Mouse (Mus musculus): ENCODE measurements at regions not wholly inside any gene's neighbourhood (a gene's known extent, or its start where the extent isn't known, plus 50 kb on each side); places are given as distances from the start of the nearest gene placed in this dataset.

DNA sequence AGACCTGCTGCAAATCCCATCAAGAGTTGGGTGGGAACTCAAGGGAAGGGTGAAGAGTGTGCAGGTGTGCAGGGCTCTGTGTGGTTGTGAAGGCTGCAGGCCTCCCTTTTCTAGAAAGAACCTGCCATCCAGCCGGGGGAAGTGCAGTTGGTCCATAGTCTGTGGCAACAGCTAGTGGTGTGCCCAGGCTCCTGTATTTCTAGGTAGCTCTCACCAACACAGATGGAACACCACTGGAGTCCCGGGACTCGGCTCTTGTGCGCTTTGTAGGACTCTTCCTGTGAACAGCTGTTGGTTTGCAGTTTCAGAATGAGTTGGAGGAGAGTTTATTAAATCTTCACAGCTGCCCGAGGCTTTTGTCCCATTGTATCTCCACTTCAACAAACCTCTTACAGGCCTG is 248.7 kb upstream of the 9630041A04Rik start:
- ATAC-seq (ENCODE audit: low FRiP score) (no peak), DNase-seq (ENCODE audit: low spot score) (no peak)
- Histone ChIP-seq H3K27me3 (ENCODE audit: insufficient read depth, low read length) (no peaks in the 10 kb centered on the region), H3K9me3 (ENCODE audit: low read length) (no peaks in the 10 kb centered on the region), H3K4me3 (ENCODE audit: low read depth, low read length) (no peak overlapping the region), H3K36me3 (ENCODE audit: insufficient read depth, low read length) (no peaks in the 10 kb centered on the region), H3K4me2 (ENCODE audit: low read depth, low read length, poor library complexity, severe bottlenecking) (no peak overlapping the region), H3K27ac (ENCODE audit: low read depth, low read length) (no peak overlapping the region), H3K4me1 (ENCODE audit: insufficient read depth, low read length) (no peaks in the 10 kb centered on the region), H3K9ac (replicated peaks; ENCODE audit: low read length, poor library complexity, severe bottlenecking) (no peak overlapping the region)
- TF ChIP-seq CTCF (IDR thresholded peaks at IDR 0.05): no peak
- 87% methylated on average over 5 of the region's 5 CpGs for WGBS

GRCm38 (mm10) chr9:101612571-101612970 is 249.1 kb upstream of the 9630041A04Rik start:
- Histone ChIP-seq H3K4me1 (ENCODE audit: insufficient read depth, low read length) (no peaks in the 10 kb centered on the region), H3K4me2 (ENCODE audit: low read depth, low read length, poor library complexity, severe bottlenecking) (no peak overlapping the region), H3K36me3 (ENCODE audit: insufficient read depth, low read length) (no peaks in the 10 kb centered on the region), H3K9ac (replicated peaks; ENCODE audit: low read length, poor library complexity, severe bottlenecking) (no peak overlapping the region), H3K4me3 (ENCODE audit: low read depth, low read length) (no peak overlapping the region), H3K27ac (ENCODE audit: low read depth, low read length) (no peak overlapping the region), H3K9me3 (ENCODE audit: low read length) (no peaks in the 10 kb centered on the region), H3K27me3 (ENCODE audit: insufficient read depth, low read length) (no peaks in the 10 kb centered on the region)
- WGBS: 89% methylated on average over 4 of the region's 4 CpGs
- ATAC-seq (ENCODE audit: low FRiP score) (no peak), DNase-seq (ENCODE audit: low spot score) (no peak)
- no peak for TF ChIP-seq CTCF (IDR thresholded peaks at IDR 0.05)

- H3K4me3 ChIP-seq (ENCODE audit: low read depth, low read length): no peak overlapping the region
- ATAC-seq (ENCODE audit: low FRiP score) (no peak), DNase-seq (ENCODE audit: low spot score) (peak; percentile 41)
- H3K36me3 ChIP-seq (ENCODE audit: insufficient read depth, low read length): no peaks in the 10 kb centered on the region
- H3K27ac ChIP-seq (ENCODE audit: low read depth, low read length): no peak overlapping the region
- H3K9me3 ChIP-seq (ENCODE audit: low read length): no peaks in the 10 kb centered on the region
- TF ChIP-seq CTCF (IDR thresholded peaks at IDR 0.05): peak; percentile 70
- no peak overlapping the region for H3K9ac ChIP-seq (replicated peaks; ENCODE audit: low read length, poor library complexity, severe bottlenecking)
- 30% methylated on average over 3 of the region's 3 CpGs for WGBS
- no peak overlapping the region for H3K4me2 ChIP-seq (ENCODE audit: low read depth, low read length, poor library complexity, severe bottlenecking)
- H3K27me3 ChIP-seq (ENCODE audit: insufficient read depth, low read length): no peaks in the 10 kb centered on the region
- no peaks in the 10 kb centered on the region for H3K4me1 ChIP-seq (ENCODE audit: insufficient read depth, low read length)
Measured at GRCm38 (mm10) chr9:101611481-101611880, 250.2 kb upstream of the 9630041A04Rik start.

DNA sequence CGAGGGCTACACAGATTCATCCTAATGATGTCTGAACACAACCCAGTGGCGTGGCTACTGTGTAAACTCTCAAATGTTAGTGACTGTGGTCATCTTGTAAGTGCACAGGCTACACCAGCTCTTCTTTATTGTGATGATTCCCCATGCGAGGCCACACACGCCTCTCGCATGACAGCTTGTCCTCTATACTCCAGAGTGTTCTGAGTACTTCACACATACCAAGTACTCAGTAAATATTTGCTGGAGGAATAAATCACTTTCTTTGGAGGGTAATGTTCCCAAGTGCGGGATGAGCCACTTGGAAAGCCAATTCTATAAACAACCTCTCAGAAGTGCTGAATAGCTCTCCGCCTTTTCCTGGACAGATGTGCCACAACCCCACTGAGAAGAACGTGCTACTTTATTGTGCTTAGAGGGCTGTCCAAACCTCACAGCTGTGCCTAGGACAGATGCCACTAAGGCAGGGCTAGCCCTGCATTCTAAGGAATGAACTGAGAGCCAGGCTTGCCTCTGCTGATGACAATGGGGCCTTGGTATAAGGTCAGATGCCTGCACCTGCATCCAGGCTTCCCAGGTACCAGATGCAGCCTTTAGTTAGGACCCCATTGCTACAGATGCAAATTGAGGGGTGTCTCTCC is 250.7 kb upstream of the 9630041A04Rik start:
- ATAC-seq (ENCODE audit: low FRiP score) (no peak), DNase-seq (ENCODE audit: low spot score) (no peak)
- no peak overlapping the region for H3K9ac ChIP-seq (replicated peaks; ENCODE audit: low read length, poor library complexity, severe bottlenecking)
- no peaks in the 10 kb centered on the region for H3K36me3 ChIP-seq (ENCODE audit: insufficient read depth, low read length)
- H3K9me3 ChIP-seq (ENCODE audit: low read length): no peaks in the 10 kb centered on the region
- WGBS: 80% methylated on average over 8 of the region's 8 CpGs
- no peaks in the 10 kb centered on the region for H3K27me3 ChIP-seq (ENCODE audit: insufficient read depth, low read length)
- H3K4me1 ChIP-seq (ENCODE audit: insufficient read depth, low read length): no peaks in the 10 kb centered on the region
- H3K27ac ChIP-seq (ENCODE audit: low read depth, low read length): no peak overlapping the region
- no peak overlapping the region for H3K4me2 ChIP-seq (ENCODE audit: low read depth, low read length, poor library complexity, severe bottlenecking)
- H3K4me3 ChIP-seq (ENCODE audit: low read depth, low read length): no peak overlapping the region
- TF ChIP-seq CTCF (IDR thresholded peaks at IDR 0.05): no peak

- Histone ChIP-seq H3K9me3 (ENCODE audit: low read length) (no peaks in the 10 kb centered on the region), H3K36me3 (ENCODE audit: insufficient read depth, low read length) (no peaks in the 10 kb centered on the region), H3K4me1 (ENCODE audit: insufficient read depth, low read length) (no peaks in the 10 kb centered on the region), H3K4me3 (ENCODE audit: low read depth, low read length) (no peak overlapping the region), H3K4me2 (ENCODE audit: low read depth, low read length, poor library complexity, severe bottlenecking) (no peak overlapping the region), H3K27me3 (ENCODE audit: insufficient read depth, low read length) (no peaks in the 10 kb centered on the region), H3K9ac (replicated peaks; ENCODE audit: low read length, poor library complexity, severe bottlenecking) (no peak overlapping the region), H3K27ac (ENCODE audit: low read depth, low read length) (no peak overlapping the region)
- TF ChIP-seq CTCF (IDR thresholded peaks at IDR 0.05): no peak
- peak; percentile 59 for DNase-seq (ENCODE audit: low spot score)
- WGBS: 90% methylated on average over 4 of the region's 4 CpGs
- ATAC-seq (ENCODE audit: low FRiP score): no peak
Measured at GRCm38 (mm10) chr9:101610338-101610737, 251.3 kb upstream of the 9630041A04Rik start.

DNA sequence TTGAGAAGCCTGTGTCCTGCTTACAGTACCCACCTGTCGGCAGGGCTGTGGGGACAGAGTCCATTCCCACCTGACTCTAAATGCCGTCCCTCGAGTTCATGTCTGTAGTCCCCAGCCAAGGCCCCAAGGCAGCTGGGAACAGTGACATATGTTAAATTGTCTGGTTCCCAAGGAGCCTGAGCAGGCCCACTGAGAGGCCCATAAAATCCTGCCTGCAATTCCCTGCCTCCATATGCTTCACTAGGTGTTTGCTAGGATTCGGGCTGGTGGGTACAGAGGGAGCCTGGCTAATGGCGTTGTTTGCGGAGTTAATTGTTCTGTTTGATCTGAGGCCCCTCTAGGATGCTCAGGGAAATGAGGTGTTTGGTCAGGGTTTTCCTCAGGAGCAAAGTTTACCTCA is 258.8 kb upstream of the 9630041A04Rik start:
- Histone ChIP-seq H3K4me3 (ENCODE audit: low read depth, low read length) (no peak overlapping the region), H3K9me3 (ENCODE audit: low read length) (no peaks in the 10 kb centered on the region), H3K36me3 (ENCODE audit: insufficient read depth, low read length) (no peaks in the 10 kb centered on the region), H3K9ac (replicated peaks; ENCODE audit: low read length, poor library complexity, severe bottlenecking) (no peak overlapping the region), H3K27ac (ENCODE audit: low read depth, low read length) (no peak overlapping the region), H3K4me1 (ENCODE audit: insufficient read depth, low read length) (no peaks in the 10 kb centered on the region), H3K27me3 (ENCODE audit: insufficient read depth, low read length) (no peaks in the 10 kb centered on the region), H3K4me2 (ENCODE audit: low read depth, low read length, poor library complexity, severe bottlenecking) (no peak overlapping the region)
- TF ChIP-seq CTCF (IDR thresholded peaks at IDR 0.05): no peak
- DNase-seq (ENCODE audit: low spot score): no peak
- WGBS: 84% methylated on average over 6 of the region's 6 CpGs
- no peak for ATAC-seq (ENCODE audit: low FRiP score)

All from midbrain, postnatal 0 days (tissue).